Mouse (Mus musculus) MEL (cell line): ENCODE data around the gene Sez6. TPM values are rescaled to one million over a fixed set of nuclear protein-coding genes. Genes with fewer than 3 reads are reported as not detected.

Experiments
- DNase-seq: peaks from one replicate; pipeline ENCODE4 v3.0.0; 2011; ENCODE audit warnings: low read depth, low spot score
- H3K27ac ChIP-seq: 2 replicates; pipeline ENCODE4 v1.5.1; 2012; ENCODE audit warnings: low read depth, mild to moderate bottlenecking, control low read depth, low read length, moderate library complexity; ENCODE audit not compliant: control insufficient read depth
- H3K27me3 ChIP-seq, 2 experiments: fragments of 150-350 bp in 1 of 2; sonication (generic) in 1 of 2; 2 replicates each; pipeline ENCODE4 v1.6.1; 2012; ENCODE audit warnings: low read length in 2 of 2, mild to moderate bottlenecking in 2 of 2, improper control_type of control experiment in 1 of 2, moderate library complexity in 1 of 2; ENCODE audit not compliant: insufficient read depth in 2 of 2, control insufficient read depth in 1 of 2
- H3K36me3 ChIP-seq, 2 experiments: 2 replicates each; pipeline ENCODE4 v1.6.1; 2012 to 2014; ENCODE audit warnings: low read length in 2 of 2, improper control_type of control experiment in 1 of 2, inconsistent platforms in 1 of 2, mild to moderate bottlenecking in 1 of 2; ENCODE audit not compliant: insufficient read depth in 2 of 2, control insufficient read depth in 1 of 2
- H3K4me1 ChIP-seq, 2 experiments: fragments of 150-350 bp in 1 of 2; sonication (generic) in 1 of 2; 2 replicates each; pipeline ENCODE4 v1.6.1; 2012; ENCODE audit warnings: low read length in 2 of 2, improper control_type of control experiment in 1 of 2, mild to moderate bottlenecking in 1 of 2; ENCODE audit not compliant: insufficient read depth in 2 of 2, control insufficient read depth in 1 of 2
- H3K4me3 ChIP-seq, 2 experiments: fragments of 150-350 bp in 1 of 2; sonication (generic) in 1 of 2; 2 replicates each; pipeline ENCODE4 v1.5.1; 2012; ENCODE audit warnings: low read depth in 2 of 2, low read length in 2 of 2, mild to moderate bottlenecking in 2 of 2, moderate library complexity in 2 of 2, control low read depth in 1 of 2, improper control_type of control experiment in 1 of 2; ENCODE audit not compliant: control insufficient read depth in 1 of 2, insufficient read depth in 1 of 2
- H3K79me2 ChIP-seq: 2 replicates; pipeline ENCODE4 v1.6.1; 2012; ENCODE audit warnings: mild to moderate bottlenecking, low read length, moderate library complexity; ENCODE audit not compliant: control insufficient read depth, poor library complexity, insufficient read depth
- H3K9ac ChIP-seq: 2 replicates; pipeline ENCODE4 v1.6.1; 2012; ENCODE audit warnings: low read depth, mild to moderate bottlenecking, control low read depth, low read length, moderate library complexity; ENCODE audit not compliant: control insufficient read depth, poor library complexity, severe bottlenecking
- H3K9me3 ChIP-seq: fragments of 150-350 bp; sonication (generic); replicated peaks from 2 replicates; pipeline ENCODE4 v1.6.1; 2012; ENCODE audit warnings: mild to moderate bottlenecking, low read length, improper control_type of control experiment, moderate library complexity; ENCODE audit not compliant: insufficient read depth
- ELF1 ChIP-seq: IDR thresholded peaks from 2 replicates; pipeline ENCODE4 v1.6.1; 2014; ENCODE audit warnings: low read depth, mild to moderate bottlenecking, inconsistent platforms, low read length, improper control_type of control experiment, moderate library complexity
- GATA1 ChIP-seq: IDR thresholded peaks from 2 replicates; pipeline ENCODE4 v1.6.1; 2011; ENCODE audit warnings: low read depth, low read length, improper control_type of control experiment
- KAT2A ChIP-seq: conservative IDR thresholded peaks from 2 replicates; pipeline ENCODE4 v1.6.1; 2012; ENCODE audit warnings: low read depth, low read length, improper control_type of control experiment, inconsistent platforms
- MAFK ChIP-seq: IDR thresholded peaks from 2 replicates; pipeline ENCODE4 v1.6.1; 2011; ENCODE audit warnings: low read depth, mild to moderate bottlenecking, low read length, improper control_type of control experiment, borderline replicate concordance
- MAZ ChIP-seq: IDR thresholded peaks from 2 replicates; pipeline ENCODE4 v1.6.1; 2012; ENCODE audit warnings: low read depth, mild to moderate bottlenecking, inconsistent platforms, low read length, improper control_type of control experiment
- MXI1 ChIP-seq: IDR thresholded peaks from 2 replicates; pipeline ENCODE4 v1.6.1; 2011; ENCODE audit warnings: mild to moderate bottlenecking, low read depth, low read length, improper control_type of control experiment
- POLR2A ChIP-seq, 2 experiments: IDR thresholded peaks; 2 replicates each; pipeline ENCODE4 v1.6.1; 2011 to 2012; ENCODE audit warnings: low read length in 2 of 2, mild to moderate bottlenecking in 2 of 2, control low read depth in 1 of 2, improper control_type of control experiment in 1 of 2, low read depth in 1 of 2, moderate library complexity in 1 of 2; ENCODE audit not compliant: control insufficient read depth in 1 of 2, insufficient read depth in 1 of 2, poor library complexity in 1 of 2
- SIN3A ChIP-seq: IDR thresholded peaks from 2 replicates; pipeline ENCODE4 v1.6.1; 2012; ENCODE audit warnings: low read length, improper control_type of control experiment, inconsistent platforms
- TAL1 ChIP-seq: IDR thresholded peaks from 2 replicates; pipeline ENCODE4 v1.6.1; 2012; ENCODE audit warnings: mild to moderate bottlenecking, inconsistent platforms, low read length, moderate library complexity, mixed read lengths
- USF1 ChIP-seq: IDR thresholded peaks from 2 replicates; pipeline ENCODE4 v1.6.1; 2014; ENCODE audit warnings: low read depth, mild to moderate bottlenecking, inconsistent platforms, low read length, improper control_type of control experiment, moderate library complexity
- USF2 ChIP-seq, 2 experiments: IDR thresholded peaks; 2 replicates each; pipeline ENCODE4 v1.6.1; 2011 to 2012; ENCODE audit warnings: improper control_type of control experiment in 2 of 2, low read length in 2 of 2, borderline replicate concordance in 1 of 2, inconsistent platforms in 1 of 2, low read depth in 1 of 2, mild to moderate bottlenecking in 1 of 2; ENCODE audit not compliant: insufficient read depth in 1 of 2
- ZNF384 ChIP-seq: IDR thresholded peaks from 2 replicates; pipeline ENCODE4 v1.6.1; 2012; ENCODE audit warnings: low read depth, mild to moderate bottlenecking, inconsistent platforms, low read length, improper control_type of control experiment
- polyA plus RNA-seq, 2 experiments: library from polyadenylated mRNA; stranded (reverse) in 1 of 2; unstranded in 1 of 2; fragments of >175 nt in 1 of 2; fragments of >200 nt in 1 of 2; gene quantifications; 2 replicates each; pipeline versions ENCODE4 v1.2.1 to v1.2.4; 2012; ENCODE audit warnings: low replicate concordance in 2 of 2, low read depth in 1 of 2; ENCODE audit not compliant: insufficient read length in 2 of 2, insufficient read depth in 1 of 2, missing spikeins in 1 of 2
- total RNA-seq: library from RNA; depleted of rRNA; stranded (reverse); fragments of 300-350 nt; gene quantifications from 2 replicates; pipeline ENCODE4 v1.2.3, GENCODE M21; 2012

Sez6 gene
- total and polyA plus RNA-seq, 3 experiments, result 0.04 TPM; not detected in 2

DNA sequence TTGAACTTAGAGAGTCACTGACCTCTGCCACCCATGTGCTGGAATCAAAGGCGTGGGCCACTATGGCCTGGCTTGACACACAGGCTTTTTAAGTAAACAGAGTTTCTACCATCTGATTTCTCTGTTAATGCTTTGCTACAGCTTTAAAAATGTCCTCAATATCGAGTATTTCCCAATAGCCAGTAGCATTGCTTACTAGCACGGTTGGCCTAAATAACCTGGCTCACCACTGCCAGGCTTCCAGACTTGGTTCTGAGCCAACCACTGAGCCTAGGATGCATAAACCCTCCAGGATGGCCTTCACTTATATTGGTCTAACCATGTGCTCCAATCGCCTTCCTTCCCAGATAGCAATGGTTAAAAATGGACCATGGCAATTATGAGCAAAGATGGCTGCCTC, 29.9 kb upstream of the Sez6 start:
- no peak overlapping the region for H3K27ac ChIP-seq
- no peak for DNase-seq
- H3K36me3 ChIP-seq, result no peaks in the 10 kb centered on the region
- no peaks in the 10 kb centered on the region for H3K4me1 ChIP-seq
- TF ChIP-seq POLR2A (IDR thresholded peaks at IDR 0.05; ENCODE audit: control insufficient read depth in 1 of 2, insufficient read depth in 1 of 2, low read depth in 1 of 2, low read length in 2 of 2, poor library complexity in 1 of 2), result no peak
- no peak for TF ChIP-seq MAZ
- no peak for TF ChIP-seq ELF1
- H3K4me3 ChIP-seq, result no peak overlapping the region
- H3K9ac ChIP-seq, result no peak overlapping the region
- H3K27me3 ChIP-seq, result peaks cover 34 to 39% of the 10 kb centered on the region in 2 experiments
- H3K9me3 ChIP-seq, result no peaks in the 10 kb centered on the region
- no peaks in the 10 kb centered on the region for H3K79me2 ChIP-seq

DNA sequence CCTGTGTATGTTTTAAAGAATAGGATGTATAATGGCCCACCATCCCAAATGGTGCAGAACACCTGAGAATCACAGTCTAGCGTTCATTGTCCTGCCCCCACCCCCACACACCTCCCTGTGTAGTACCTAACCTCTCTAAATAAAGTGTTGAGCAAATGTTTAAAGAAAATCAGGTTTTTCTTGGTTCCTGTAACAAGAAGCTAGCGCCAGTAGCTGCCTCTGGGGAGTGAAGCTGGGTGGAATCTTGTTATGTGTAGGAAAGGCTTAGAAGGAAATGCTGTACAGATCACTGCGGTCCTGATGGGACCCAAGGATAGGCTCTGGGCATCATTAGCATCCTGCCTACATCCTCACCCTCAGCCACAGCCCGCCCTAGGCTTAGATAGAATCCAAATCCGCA, 29.2 kb upstream of the Sez6 start:
- H3K4me3 ChIP-seq, result no peak overlapping the region
- H3K27ac ChIP-seq, result no peak overlapping the region
- DNase-seq, result no peak
- H3K36me3 ChIP-seq, result peaks cover 0 to 3% of the 10 kb centered on the region in 2 experiments; a peak in 1 of 4 replicates
- no peaks in the 10 kb centered on the region for H3K79me2 ChIP-seq
- no peaks in the 10 kb centered on the region for H3K9me3 ChIP-seq
- no peak for TF ChIP-seq MAFK
- TF ChIP-seq MXI1, result no peak
- TF ChIP-seq TAL1, result no peak
- TF ChIP-seq POLR2A (IDR thresholded peaks at IDR 0.05; ENCODE audit: control insufficient read depth in 1 of 2, insufficient read depth in 1 of 2, low read depth in 1 of 2, low read length in 2 of 2, poor library complexity in 1 of 2), result no peak
- TF ChIP-seq USF2 (IDR thresholded peaks at IDR 0.05; ENCODE audit: borderline replicate concordance in 1 of 2, insufficient read depth in 1 of 2, low read depth in 1 of 2, low read length in 2 of 2), result no peak
- no peak for TF ChIP-seq USF1
- TF ChIP-seq SIN3A, result no peak
- no peak overlapping the region for H3K9ac ChIP-seq
- H3K27me3 ChIP-seq, result peaks cover 39 to 42% of the 10 kb centered on the region in 2 experiments
- H3K4me1 ChIP-seq, result no peaks in the 10 kb centered on the region

DNA sequence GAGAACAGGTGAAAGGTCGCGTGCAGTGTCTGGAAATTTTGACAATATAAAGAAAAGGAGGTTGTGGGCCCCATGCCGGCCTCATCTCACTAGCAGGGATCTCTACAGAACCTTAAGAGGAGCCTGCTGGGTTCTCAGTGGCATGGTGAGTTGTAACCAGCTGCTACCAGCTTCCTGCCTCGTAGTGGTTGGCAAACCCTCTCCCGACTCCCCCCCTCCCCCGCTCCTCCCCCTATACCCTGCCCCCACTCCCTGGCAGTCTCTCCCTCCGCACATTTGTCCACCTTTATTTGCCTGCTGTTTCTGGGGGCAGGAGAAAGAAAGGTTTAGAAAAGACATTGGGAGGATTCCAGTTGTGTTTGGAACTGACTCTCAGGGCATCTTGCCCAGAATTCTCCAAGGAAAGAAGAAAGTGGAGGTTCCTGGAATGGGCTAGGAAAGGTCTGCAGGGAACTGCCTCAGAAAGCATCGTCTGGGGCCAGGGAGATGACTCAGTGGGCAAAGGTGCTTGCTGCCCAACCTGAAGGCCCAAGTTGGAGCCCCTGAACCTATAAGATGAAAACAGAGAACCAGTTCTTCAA, 28.7 kb upstream of the Sez6 start:
- no peak for TF ChIP-seq GATA1
- TF ChIP-seq KAT2A, result no peak
- no peak for TF ChIP-seq ZNF384
- TF ChIP-seq MAZ, result no peak
- peaks cover 36 to 44% of the 10 kb centered on the region in 2 experiments for H3K27me3 ChIP-seq

More for the DNA sequence above, 28.7 kb upstream of the Sez6 start:
- Histone ChIP-seq H3K4me1 (peaks cover 0 to 4% of the 10 kb centered on the region in 2 experiments; a peak in 1 of 4 replicates), H3K9me3 (no peaks in the 10 kb centered on the region), H3K27ac (no peak overlapping the region), H3K79me2 (no peaks in the 10 kb centered on the region), H3K4me3 (no peak overlapping the region), H3K9ac (no peak overlapping the region), H3K36me3 (peaks cover 0 to 3% of the 10 kb centered on the region in 2 experiments; a peak in 1 of 4 replicates)
- DNase-seq, result no peak
